Mouse (Mus musculus) midbrain, embryonic 12.5 days (tissue): ENCODE results near the gene Crabp2. TPM values are rescaled to one million over a fixed set of nuclear protein-coding genes. Genes with fewer than 3 reads are reported as not detected.
A peak's percentile ranks its signal among the peaks of the same experiment; 100 is the strongest.
"Not testable (repeated sequence)": the region's sequence is repeated elsewhere in the genome, so short reads cannot be mapped to it uniquely, and the experiment has no call there.

Source experiments
- ATAC-seq: fragments of 200-750 bp; cut with Nextera tagmentation; 2 replicates; pipeline ENCODE4 v1.8.0; 2017; ENCODE audit warnings: low read depth, moderate TSS enrichment, moderate library complexity; ENCODE audit not compliant: low FRiP score
- H3K27ac ChIP-seq: fragments of 300-500 bp; sonication (generic); replicated peaks from 2 replicates; pipeline ENCODE4 v1.5.1; 2016; ENCODE audit warnings: mild to moderate bottlenecking
- H3K27me3 ChIP-seq: fragments of 300-500 bp; sonication (generic); 2 replicates; pipeline ENCODE4 v1.6.1; 2016; ENCODE audit warnings: mild to moderate bottlenecking
- H3K36me3 ChIP-seq: fragments of 300-500 bp; sonication (generic); 2 replicates; pipeline ENCODE4 v1.6.1; 2016
- H3K4me1 ChIP-seq: fragments of 300-500 bp; sonication (generic); 2 replicates; pipeline ENCODE4 v1.6.1; 2016
- H3K4me2 ChIP-seq: fragments of 300-500 bp; sonication (generic); replicated peaks from 2 replicates; pipeline ENCODE4 v1.6.1; 2016; ENCODE audit warnings: mild to moderate bottlenecking, moderate library complexity
- H3K4me3 ChIP-seq: fragments of 300-500 bp; sonication (generic); 2 replicates; pipeline ENCODE4 v1.5.1; 2016; ENCODE audit warnings: mild to moderate bottlenecking
- H3K9ac ChIP-seq: fragments of 300-500 bp; sonication (generic); replicated peaks from 2 replicates; pipeline ENCODE4 v1.6.1; 2016; ENCODE audit warnings: mild to moderate bottlenecking, moderate library complexity
- H3K9me3 ChIP-seq: fragments of 300-500 bp; sonication (generic); 2 replicates; pipeline ENCODE4 v1.6.1; 2016; ENCODE audit warnings: mild to moderate bottlenecking
- WGBS: fragments of 180-500 bp; shearing (Covaris S2); methylation state at CpG from one replicate; pipeline ENCODE4 v1.1.7; 2016; 5-methylcytosine and 5-hydroxymethylcytosine counted together
- polyA plus RNA-seq: library from polyadenylated mRNA; unstranded; fragments of >200 nt; fragmentation: Nextera tagmentation; extraction: Ambion mirVana; gene quantifications from 2 replicates; pipeline ENCODE4 v1.2.1, GENCODE M21; 2016

Gene Crabp2
- 291 and 335 TPM in 2 replicates for polyA plus RNA-seq

DNA sequence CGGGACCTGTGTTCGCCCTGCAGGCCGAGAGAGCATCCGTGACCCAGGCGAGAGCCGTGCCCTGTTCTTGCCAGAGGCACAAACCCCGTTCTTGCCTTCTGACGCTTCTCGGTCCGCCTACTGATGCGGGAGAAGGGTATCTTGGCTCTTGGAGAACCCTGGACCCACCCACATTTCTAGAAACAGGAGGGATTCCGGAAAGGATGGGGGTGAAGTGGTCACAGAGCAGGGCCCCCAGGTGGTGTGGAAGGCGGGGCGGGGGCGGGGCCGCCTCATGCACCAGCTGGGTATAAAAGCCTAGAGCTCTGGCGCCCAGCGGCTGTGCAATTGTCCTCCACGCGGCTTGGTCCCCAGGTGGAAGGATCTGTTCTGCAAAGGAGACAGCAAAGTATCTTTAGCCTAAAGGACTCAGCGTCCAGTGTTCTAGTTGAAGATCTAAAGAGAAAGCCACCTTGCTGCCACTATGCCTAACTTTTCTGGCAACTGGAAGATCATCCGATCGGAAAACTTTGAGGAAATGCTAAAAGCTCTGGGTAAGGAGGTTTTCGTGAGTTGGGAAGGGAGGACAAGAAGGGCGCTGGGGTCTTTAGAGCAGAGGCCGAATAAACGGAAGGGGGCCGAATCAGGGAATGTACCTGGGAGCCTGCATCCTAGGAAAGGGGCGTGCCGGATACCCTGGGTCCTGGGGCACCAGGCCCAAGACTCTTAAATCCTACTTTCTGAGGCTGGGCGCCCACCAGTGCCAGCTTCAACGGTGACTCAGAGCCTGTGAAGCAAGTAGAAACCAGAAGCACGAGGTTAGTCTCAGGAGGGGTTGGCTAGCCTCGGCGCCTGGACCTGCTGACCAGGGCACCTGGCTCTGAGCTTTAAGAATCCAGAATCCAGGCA is at the start of gene Crabp2:
TSS of gene Crabp2 (plus strand) at position 289 of the 888 bp plus-strand sequence.
- no peaks in the 10 kb centered on the region for H3K9me3 ChIP-seq
- peak within 1 kb of the TSS; percentile 83 for H3K27ac ChIP-seq
- peak; percentile 5; the same call in 1 of the 2 replicates for ATAC-seq
- H3K4me3 ChIP-seq: peak within 1 kb of the TSS; percentile 46
- whole genome bisulfite sequencing: 1% methylated on average over 35 of the region's 35 CpGs
- peak within 1 kb of the TSS; percentile 48 for H3K9ac ChIP-seq
- peaks cover 93% of the 10 kb centered on the region for H3K4me1 ChIP-seq
- peak within 1 kb of the TSS; percentile 67 for H3K4me2 ChIP-seq
- peaks cover 4% of the 10 kb centered on the region; the same call in 1 of the 2 replicates for H3K36me3 ChIP-seq
- no peaks in the 10 kb centered on the region; the same call in 1 of the 2 replicates for H3K27me3 ChIP-seq

DNA sequence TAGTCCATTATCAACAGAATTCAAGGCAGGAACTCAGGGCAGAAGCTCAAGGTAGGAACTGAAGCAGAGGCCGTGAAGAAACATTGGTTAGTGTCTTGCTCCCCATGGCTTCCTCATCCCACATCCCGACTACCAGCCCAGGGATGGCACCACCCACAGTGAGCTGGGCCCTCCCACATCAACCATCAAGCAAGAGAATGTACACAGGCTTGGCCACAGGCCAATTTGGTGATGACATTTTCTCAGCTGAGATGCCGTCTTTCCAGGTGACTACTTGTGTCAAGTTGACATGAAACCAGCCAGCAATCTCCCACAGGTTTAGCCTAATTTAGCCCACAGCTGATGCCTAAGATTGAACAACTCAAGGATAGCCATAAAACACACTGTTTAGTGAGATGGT is 49.2 kb upstream of the Crabp2 start:
- ATAC-seq: no peak
- no peak overlapping the region for H3K4me2 ChIP-seq
- H3K27ac ChIP-seq: no peak overlapping the region
- H3K4me1 ChIP-seq: no peaks in the 10 kb centered on the region
- no peaks in the 10 kb centered on the region for H3K9me3 ChIP-seq
- no peaks in the 10 kb centered on the region for H3K36me3 ChIP-seq
- WGBS: 76% methylated on average over 3 of the region's 3 CpGs
- H3K9ac ChIP-seq: no peak overlapping the region
- no peak overlapping the region for H3K4me3 ChIP-seq
- no peaks in the 10 kb centered on the region for H3K27me3 ChIP-seq

DNA sequence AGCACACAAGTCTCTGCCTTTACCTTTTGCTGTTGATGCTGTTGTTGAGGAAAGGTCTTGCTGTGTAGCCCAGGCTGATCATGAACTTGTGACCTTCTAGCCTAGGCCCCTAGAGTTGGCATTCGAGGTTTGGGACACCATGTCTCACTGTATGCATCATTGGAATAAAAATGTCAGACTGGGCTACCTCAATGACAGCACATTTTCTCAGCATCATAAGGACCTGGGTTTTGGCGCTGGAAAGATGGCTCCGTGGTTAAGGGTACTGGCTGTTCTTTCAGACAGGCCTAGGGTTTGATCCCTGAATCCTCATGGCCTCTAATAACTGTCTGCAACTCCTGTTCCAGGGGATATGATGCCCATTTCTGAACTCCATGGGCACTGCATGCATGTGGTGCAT is 48.7 kb upstream of the Crabp2 start:
- Histone ChIP-seq H3K9me3 (no peaks in the 10 kb centered on the region), H3K27me3 (no peaks in the 10 kb centered on the region), H3K9ac (no peak overlapping the region), H3K4me3 (no peak overlapping the region), H3K4me2 (no peak overlapping the region), H3K4me1 (no peaks in the 10 kb centered on the region), H3K36me3 (no peaks in the 10 kb centered on the region), H3K27ac (no peak overlapping the region)
- ATAC-seq: no peak
- 81% methylated on average over 3 of the region's 3 CpGs for WGBS

DNA sequence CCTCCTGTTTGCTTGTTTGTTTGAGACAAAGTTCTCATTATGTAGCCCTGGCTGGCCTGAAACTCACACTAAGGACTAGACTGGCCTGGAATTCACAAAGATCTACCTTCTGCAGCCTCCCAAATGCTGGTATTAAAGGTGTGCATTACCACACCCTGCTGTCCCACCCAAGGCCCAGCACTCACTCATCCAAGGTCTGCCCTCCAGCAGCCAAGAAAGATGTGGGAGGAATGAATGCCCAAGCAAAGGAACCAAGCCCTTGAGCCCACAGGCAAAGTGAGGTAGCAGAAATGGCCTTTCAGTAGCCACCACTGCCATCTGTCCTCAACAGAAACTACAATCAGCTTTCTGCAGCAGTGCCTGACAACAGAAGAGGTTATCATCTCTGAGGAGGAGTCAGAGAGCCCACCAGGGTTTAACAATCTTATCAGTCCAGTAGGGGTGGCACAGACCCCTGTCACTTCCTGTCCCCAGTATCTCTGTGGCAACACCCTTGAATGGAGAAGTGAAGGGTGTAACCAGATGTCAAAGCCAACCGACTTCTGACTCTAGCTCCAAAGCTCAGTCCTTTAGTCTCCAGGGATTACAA is 47.3 kb upstream of the Crabp2 start:
- Histone ChIP-seq H3K27me3 (no peaks in the 10 kb centered on the region), H3K9ac (no peak overlapping the region), H3K4me2 (no peak overlapping the region), H3K27ac (no peak overlapping the region), H3K9me3 (no peaks in the 10 kb centered on the region), H3K4me3 (no peak overlapping the region), H3K36me3 (no peaks in the 10 kb centered on the region), H3K4me1 (no peaks in the 10 kb centered on the region)
- WGBS: 56% methylated on average over 1 of the region's 1 CpGs
- ATAC-seq: no peak

DNA sequence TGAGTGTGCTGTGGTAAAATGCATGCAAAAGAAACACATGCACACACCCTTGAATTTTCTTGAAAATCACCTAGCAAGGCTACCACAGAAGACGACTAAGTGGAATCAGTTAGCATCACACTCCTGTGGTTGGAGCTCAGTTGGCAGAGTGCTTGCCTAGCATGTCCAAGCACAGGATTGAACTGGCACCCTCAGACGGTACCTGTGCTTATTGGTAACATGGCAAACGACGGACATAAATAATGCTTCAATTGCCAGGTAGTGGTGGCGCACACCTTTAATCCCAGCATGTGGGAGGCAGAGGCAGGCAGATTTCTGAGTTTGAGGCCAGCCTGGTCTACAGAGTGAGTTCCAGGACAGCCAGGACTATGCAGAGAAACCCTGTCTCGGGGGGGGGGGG is 46.5 kb upstream of the Crabp2 start:
- not testable (repeated sequence) for H3K27ac ChIP-seq, H3K36me3 ChIP-seq, H3K4me3 ChIP-seq, ATAC-seq, H3K4me1 ChIP-seq, H3K27me3 ChIP-seq, H3K4me2 ChIP-seq, H3K9me3 ChIP-seq, H3K9ac ChIP-seq
- 75% methylated on average over 6 of the region's 6 CpGs for WGBS

DNA sequence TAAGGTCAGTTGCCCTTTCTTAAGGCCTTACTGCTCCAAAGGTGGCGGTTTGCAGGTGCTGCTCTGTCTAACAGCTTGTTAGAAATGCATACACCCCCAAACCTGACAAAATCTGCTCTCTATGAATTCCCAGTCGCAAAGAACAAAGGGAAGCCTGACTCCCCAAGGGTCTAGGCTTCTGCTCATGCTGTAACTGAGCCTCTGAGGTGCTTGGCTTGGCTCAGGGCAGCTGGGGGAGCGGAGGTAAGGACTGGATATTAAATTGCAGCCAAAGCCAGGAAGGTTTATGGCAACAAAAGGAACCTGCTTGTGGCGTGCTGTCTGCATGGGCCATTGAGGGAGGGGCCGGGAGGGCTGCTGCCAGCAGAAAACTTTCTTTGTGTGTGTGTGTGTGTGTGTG is 44.6 kb upstream of the Crabp2 start:
- no peak overlapping the region for H3K4me3 ChIP-seq
- WGBS: 54% methylated on average over 5 of the region's 5 CpGs
- peaks cover 18% of the 10 kb centered on the region for H3K4me1 ChIP-seq
- ATAC-seq: no peak
- H3K4me2 ChIP-seq: no peak overlapping the region
- no peaks in the 10 kb centered on the region for H3K36me3 ChIP-seq
- H3K9me3 ChIP-seq: no peaks in the 10 kb centered on the region
- H3K9ac ChIP-seq: no peak overlapping the region
- H3K27ac ChIP-seq: no peak overlapping the region
- H3K27me3 ChIP-seq: no peaks in the 10 kb centered on the region

DNA sequence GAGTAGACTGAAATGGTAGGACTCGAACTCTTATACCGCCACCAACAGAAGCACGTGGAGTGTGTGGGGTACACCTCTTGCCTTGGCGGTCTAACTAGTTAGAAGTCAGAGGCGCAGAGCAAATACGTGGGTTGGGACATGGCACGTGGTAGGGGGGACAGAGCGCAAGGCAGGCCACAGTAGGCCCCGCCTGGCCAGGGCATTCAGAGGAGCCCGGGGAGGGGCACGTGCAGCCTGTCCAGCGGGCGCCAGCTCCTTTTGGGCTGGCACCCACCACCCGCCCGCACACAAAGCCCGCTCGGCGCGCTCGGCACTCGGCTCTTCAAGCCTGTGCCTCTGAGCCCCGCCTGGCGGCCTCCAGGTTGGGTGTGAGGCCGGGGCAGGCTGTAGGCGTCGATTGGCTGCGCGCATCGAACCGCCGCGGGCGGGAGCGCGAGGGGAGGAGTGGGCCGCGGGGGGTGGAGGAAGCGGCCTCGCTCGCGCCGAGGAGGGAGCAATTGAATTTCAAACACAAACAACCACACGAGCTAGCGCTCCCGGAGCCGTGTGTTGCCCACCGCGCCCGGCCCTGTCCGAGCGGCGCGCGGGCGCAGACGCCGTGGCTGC is 42.5 kb upstream of the Crabp2 start, which contains the start of gene Hdgf:
TSS of gene Hdgf (plus strand) at position 442 of the 606 bp plus-strand sequence.
- Histone ChIP-seq H3K36me3 (no peaks in the 10 kb centered on the region), H3K4me1 (peaks cover 39% of the 10 kb centered on the region), H3K9me3 (no peaks in the 10 kb centered on the region), H3K4me2 (peak within 1 kb of the TSS; percentile 97), H3K4me3 (peak within 1 kb of the TSS; percentile 98), H3K9ac (peak within 1 kb of the TSS; percentile 91), H3K27ac (peak within 1 kb of the TSS; percentile 92), H3K27me3 (no peaks in the 10 kb centered on the region)
- peak; percentile 95 for ATAC-seq
- 2% methylated on average over 57 of the region's 57 CpGs for WGBS

DNA sequence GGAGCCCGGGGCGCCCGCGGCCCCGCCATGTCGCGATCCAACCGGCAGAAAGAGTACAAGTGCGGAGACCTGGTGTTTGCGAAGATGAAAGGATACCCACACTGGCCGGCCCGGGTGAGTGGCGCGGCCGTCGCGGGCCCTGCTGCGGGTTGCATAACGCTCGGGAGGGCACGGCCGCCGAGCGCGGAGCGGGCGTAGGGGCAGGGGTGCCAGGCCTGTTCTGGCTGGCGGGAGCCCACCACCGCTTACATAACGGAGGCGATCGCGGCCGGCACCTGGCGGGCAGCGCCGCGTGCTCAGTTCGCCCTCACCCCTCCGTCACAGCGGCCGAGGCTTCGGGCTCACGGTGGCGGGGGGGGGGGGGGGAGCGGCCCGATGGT is 41.9 kb upstream of the Crabp2 start:
- Histone ChIP-seq H3K4me3 (peak overlapping the region; percentile 98), H3K9ac (peak overlapping the region; percentile 91), H3K4me2 (peak overlapping the region; percentile 97), H3K27ac (peak overlapping the region; percentile 92), H3K36me3 (no peaks in the 10 kb centered on the region), H3K4me1 (peaks cover 44% of the 10 kb centered on the region), H3K27me3 (no peaks in the 10 kb centered on the region), H3K9me3 (no peaks in the 10 kb centered on the region)
- WGBS: 0% methylated on average over 33 of the region's 47 CpGs
- peak; percentile 16 for ATAC-seq

DNA sequence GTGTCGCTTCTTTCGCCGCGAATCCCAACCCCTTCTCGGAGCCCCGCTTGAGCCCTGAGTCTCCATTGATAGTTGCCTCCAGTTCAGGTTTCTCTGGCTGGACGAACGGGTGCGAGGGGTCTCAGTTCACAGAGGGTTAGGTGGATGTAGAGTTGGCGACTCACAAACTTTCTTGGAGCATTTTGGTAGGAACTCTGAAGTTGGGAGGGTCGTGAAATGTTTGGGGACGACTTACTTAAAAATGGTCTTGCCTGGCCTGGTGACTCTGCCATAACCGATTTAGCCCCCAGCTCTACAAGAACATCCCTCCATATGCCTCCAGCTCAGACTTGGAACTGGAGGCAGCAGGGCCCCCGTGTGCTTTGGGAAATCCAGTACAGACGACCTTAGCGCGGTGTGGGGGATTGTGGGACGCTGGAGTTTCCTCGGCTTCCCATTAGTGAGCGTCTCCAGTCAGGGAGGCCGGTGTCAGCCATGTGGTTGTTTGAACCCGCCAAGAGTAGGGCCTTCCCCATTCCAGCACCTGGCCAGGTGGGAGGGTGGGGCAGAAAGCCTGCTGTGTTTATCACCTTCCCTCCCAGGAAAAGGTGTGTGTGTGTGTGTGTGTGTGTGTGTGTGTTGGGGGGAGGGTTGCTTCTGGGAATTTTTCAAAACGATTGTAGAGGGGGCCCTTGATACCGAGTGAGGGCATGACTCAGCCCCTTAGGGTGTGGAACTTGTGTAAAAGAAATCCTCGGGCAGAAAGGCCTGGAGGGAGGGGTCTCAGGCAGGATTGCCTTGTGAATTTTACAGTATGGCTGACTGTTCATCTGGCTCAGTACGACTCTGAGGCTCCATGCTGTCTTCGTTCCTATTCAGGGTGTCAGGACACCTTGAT is 41.2 kb upstream of the Crabp2 start:
- peak overlapping the region; percentile 97 for H3K4me2 ChIP-seq
- no peaks in the 10 kb centered on the region for H3K27me3 ChIP-seq
- ATAC-seq: no peak
- peak overlapping the region; percentile 91 for H3K9ac ChIP-seq
- H3K36me3 ChIP-seq: no peaks in the 10 kb centered on the region
- peak overlapping the region; percentile 98 for H3K4me3 ChIP-seq
- H3K9me3 ChIP-seq: no peaks in the 10 kb centered on the region
- H3K27ac ChIP-seq: peak overlapping the region; percentile 92
- peaks cover 44% of the 10 kb centered on the region for H3K4me1 ChIP-seq
- under 1% methylated on average over 25 of the region's 27 CpGs for whole genome bisulfite sequencing

DNA sequence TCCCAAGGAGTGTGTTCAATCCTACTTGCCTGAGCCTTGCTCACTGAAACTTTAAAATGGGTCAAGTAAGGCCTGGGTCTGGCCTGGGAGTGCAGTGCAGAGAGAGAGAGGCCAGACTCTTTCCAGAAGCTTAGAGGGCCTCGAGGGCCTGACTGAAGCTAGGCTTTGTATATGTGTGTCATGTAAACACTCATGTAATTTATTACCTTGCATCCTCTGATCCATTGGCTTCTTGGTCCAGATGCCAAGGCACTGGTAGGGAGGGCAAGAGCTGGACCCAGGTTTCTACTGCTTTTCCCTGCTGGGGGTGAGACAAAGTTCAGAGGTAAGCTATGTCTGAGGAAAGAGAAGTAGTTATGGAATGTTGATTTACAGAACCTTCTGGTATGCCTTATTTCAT is 40.6 kb upstream of the Crabp2 start:
- no peak for ATAC-seq
- H3K9ac ChIP-seq: peak overlapping the region; percentile 91
- peak overlapping the region; percentile 97 for H3K4me2 ChIP-seq
- H3K4me1 ChIP-seq: peaks cover 44% of the 10 kb centered on the region
- no peaks in the 10 kb centered on the region for H3K27me3 ChIP-seq
- H3K36me3 ChIP-seq: peaks cover 1% of the 10 kb centered on the region
- 23% methylated on average over 1 of the region's 1 CpGs for WGBS
- no peaks in the 10 kb centered on the region for H3K9me3 ChIP-seq
- peak overlapping the region; percentile 92; the same call in 1 of the 2 replicates for H3K27ac ChIP-seq
- peak overlapping the region; percentile 98 for H3K4me3 ChIP-seq

DNA sequence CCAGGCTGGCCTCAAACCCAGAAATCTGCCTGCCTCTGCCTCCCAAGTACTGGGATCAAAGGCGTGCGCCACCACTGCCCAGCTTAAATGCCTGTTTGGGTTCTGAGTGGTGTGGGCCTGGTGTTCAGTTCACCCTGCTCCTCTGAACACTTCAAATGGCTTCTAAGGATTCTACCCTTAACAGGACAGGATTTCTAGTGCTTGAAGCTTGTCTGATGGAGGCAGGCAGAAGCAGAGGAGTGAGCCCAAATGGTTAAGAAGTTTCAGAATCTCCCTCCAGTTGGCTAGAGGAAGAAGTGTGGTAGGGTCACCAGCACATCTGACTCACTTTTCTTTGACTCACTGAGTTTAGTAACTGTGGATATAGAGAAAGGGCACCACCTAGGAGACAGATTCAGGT is 39.1 kb upstream of the Crabp2 start:
- Histone ChIP-seq H3K4me1 (peaks cover 44% of the 10 kb centered on the region), H3K27ac (peak overlapping the region; percentile 83), H3K4me3 (no peak overlapping the region), H3K9me3 (no peaks in the 10 kb centered on the region), H3K36me3 (peaks cover 16% of the 10 kb centered on the region), H3K27me3 (no peaks in the 10 kb centered on the region), H3K9ac (0 out of 2 replicates have a peak overlapping the region, but pooled peaks have one; percentile 48), H3K4me2 (peak overlapping the region; percentile 66)
- no peak for ATAC-seq
- 88% methylated on average over 2 of the region's 2 CpGs for WGBS
